Mouse (Mus musculus): ENCODE data around the gene Spaar.

Gene Spaar

GRCm38 (mm10) chr4:43729794-43730550 is at the start of gene Spaar:
Gene Spaar, plus strand, starts transcription at chr4:43730034.
- peak; percentile 54 to 75 for DNase-seq (ENCODE audit: inconsistent age in 2 of 2, low spot score in 1 of 2)

- no peak for DNase-seq (ENCODE audit: inconsistent age in 2 of 2, low spot score in 1 of 2)
Observed at GRCm38 (mm10) chr4:43690021-43690420, 39.8 kb upstream of the Spaar start.

- no peak for DNase-seq (ENCODE audit: inconsistent age in 2 of 2, low spot score in 1 of 2)
Observed at GRCm38 (mm10) chr4:43691026-43691425, 38.8 kb upstream of the Spaar start.

- peak; percentile 60 to 91 for DNase-seq (ENCODE audit: inconsistent age in 2 of 2, low spot score in 1 of 2)
Observed at GRCm38 (mm10) chr4:43693806-43694241, 36.0 kb upstream of the Spaar start.

GRCm38 (mm10) chr4:43694439-43695248 is 35.2 kb upstream of the Spaar start:
- DNase-seq (ENCODE audit: inconsistent age in 2 of 2, low spot score in 1 of 2) = no peak

GRCm38 (mm10) chr4:43695249-43695671 is 34.6 kb upstream of the Spaar start:
- DNase-seq (ENCODE audit: inconsistent age in 2 of 2, low spot score in 1 of 2) = peak in 1 of 2 experiments; percentile 67

GRCm38 (mm10) chr4:43696561-43696960 is 33.3 kb upstream of the Spaar start:
- DNase-seq (ENCODE audit: inconsistent age in 2 of 2, low spot score in 1 of 2) = no peak

GRCm38 (mm10) chr4:43700707-43701106 is 29.1 kb upstream of the Spaar start, which contains the start of gene Olfr70:
Gene Olfr70, minus strand, starts transcription at chr4:43700807.
- no peak for DNase-seq (ENCODE audit: inconsistent age in 2 of 2, low spot score in 1 of 2)

- no peak for DNase-seq (ENCODE audit: inconsistent age in 2 of 2, low spot score in 1 of 2)
Observed at GRCm38 (mm10) chr4:43703439-43703838, 26.4 kb upstream of the Spaar start.

GRCm38 (mm10) chr4:43703851-43704250 is 26.0 kb upstream of the Spaar start:
- peak in 1 of 2 experiments; percentile 57 for DNase-seq (ENCODE audit: inconsistent age in 2 of 2, low spot score in 1 of 2)

GRCm38 (mm10) chr4:43705991-43706390 is 23.8 kb upstream of the Spaar start:
- no peak for DNase-seq (ENCODE audit: inconsistent age in 2 of 2, low spot score in 1 of 2)

GRCm38 (mm10) chr4:43709869-43710268 is 20.0 kb upstream of the Spaar start, which contains the start of gene Olfr71:
Gene Olfr71, minus strand, starts transcription at chr4:43710255.
- DNase-seq (ENCODE audit: inconsistent age in 2 of 2, low spot score in 1 of 2) = no peak

- DNase-seq (ENCODE audit: inconsistent age in 2 of 2, low spot score in 1 of 2) = peak; percentile 72 to 93
Observed at GRCm38 (mm10) chr4:43711821-43712220, 18.0 kb upstream of the Spaar start.

- DNase-seq (ENCODE audit: inconsistent age in 2 of 2, low spot score in 1 of 2) = no peak
Observed at GRCm38 (mm10) chr4:43713652-43714219, 16.1 kb upstream of the Spaar start.

- DNase-seq (ENCODE audit: inconsistent age in 2 of 2, low spot score in 1 of 2) = no peak
Observed at GRCm38 (mm10) chr4:43720491-43721228, 9.2 kb upstream of the Spaar start.

- no peak for DNase-seq (ENCODE audit: inconsistent age in 2 of 2, low spot score in 1 of 2)
Observed at GRCm38 (mm10) chr4:43722191-43722590, 7.6 kb upstream of the Spaar start.

- peak in 1 of 2 experiments; percentile 81 for DNase-seq (ENCODE audit: inconsistent age in 2 of 2, low spot score in 1 of 2)
Observed at GRCm38 (mm10) chr4:43724764-43725163, 5.1 kb upstream of the Spaar start.

- peak in 1 of 2 experiments; percentile 35 for DNase-seq (ENCODE audit: inconsistent age in 2 of 2, low spot score in 1 of 2)
Observed at GRCm38 (mm10) chr4:43726228-43726993, 3.4 kb upstream of the Spaar start.

GRCm38 (mm10) chr4:43726995-43727394 is 2.8 kb upstream of the Spaar start, which contains the start of gene Hrct1:
Gene Hrct1, plus strand, starts transcription at chr4:43727188.
- peak; percentile 72 to 81 for DNase-seq (ENCODE audit: inconsistent age in 2 of 2, low spot score in 1 of 2)

Data from adrenal gland, adult (tissue).